Mouse (Mus musculus): ENCODE data around the gene Dlg2. TPM values are rescaled to one million over a fixed set of nuclear protein-coding genes. Genes with fewer than 3 reads are reported as not detected.

Gene Dlg2
- polyA plus RNA-seq, 1 experiment: 6.0 TPM

GRCm38 (mm10) chr7:91810774-91811173 is 1334.3 kb downstream of the Dlg2 start:
- Histone ChIP-seq H3K4me1 (replicated peaks; ENCODE audit: control insufficient read depth, insufficient read depth, low read length) (no peaks in the 10 kb centered on the region), H3K27me3 (ENCODE audit: control insufficient read depth, insufficient read depth, low read length) (no peaks in the 10 kb centered on the region), H3K36me3 (ENCODE audit: control insufficient read depth, insufficient read depth, low read length) (no peaks in the 10 kb centered on the region), H3K4me3 (ENCODE audit: control insufficient read depth, insufficient read depth, low read length) (no peak overlapping the region), H3K27ac (ENCODE audit: control insufficient read depth, insufficient read depth, low read length) (no peak overlapping the region)
- no peak for DNase-seq
- WGBS: 73% methylated on average over 2 of the region's 2 CpGs
- TF ChIP-seq POLR2A (IDR thresholded peaks at IDR 0.05; ENCODE audit: control insufficient read depth, extremely low read depth, insufficient read depth, low read length, poor library complexity): no peak
- no peak for TF ChIP-seq CTCF (IDR thresholded peaks at IDR 0.05; ENCODE audit: borderline replicate concordance, control insufficient read depth, extremely low read depth, insufficient read depth, low read length, poor library complexity)

- TF ChIP-seq POLR2A (IDR thresholded peaks at IDR 0.05; ENCODE audit: control insufficient read depth, extremely low read depth, insufficient read depth, low read length, poor library complexity) (no peak), CTCF (IDR thresholded peaks at IDR 0.05; ENCODE audit: borderline replicate concordance, control insufficient read depth, extremely low read depth, insufficient read depth, low read length, poor library complexity) (no peak)
- 74% methylated on average over 1 of the region's 1 CpGs for WGBS
- Histone ChIP-seq H3K36me3 (ENCODE audit: control insufficient read depth, insufficient read depth, low read length) (no peaks in the 10 kb centered on the region), H3K4me1 (replicated peaks; ENCODE audit: control insufficient read depth, insufficient read depth, low read length) (no peaks in the 10 kb centered on the region), H3K27me3 (ENCODE audit: control insufficient read depth, insufficient read depth, low read length) (no peaks in the 10 kb centered on the region), H3K27ac (ENCODE audit: control insufficient read depth, insufficient read depth, low read length) (no peak overlapping the region), H3K4me3 (ENCODE audit: control insufficient read depth, insufficient read depth, low read length) (no peak overlapping the region)
- DNase-seq: no peak
These were observed 1341.5 kb downstream of the Dlg2 start for GRCm38 (mm10) chr7:91818004-91818403.

GRCm38 (mm10) chr7:91832207-91832606 is 1355.7 kb downstream of the Dlg2 start:
- H3K27ac ChIP-seq (ENCODE audit: control insufficient read depth, insufficient read depth, low read length): no peak overlapping the region
- no peak for DNase-seq

GRCm38 (mm10) chr7:91845723-91846122 is 1369.3 kb downstream of the Dlg2 start:
- no peak for DNase-seq
- no peaks in the 10 kb centered on the region for H3K36me3 ChIP-seq (ENCODE audit: control insufficient read depth, insufficient read depth, low read length)
- no peaks in the 10 kb centered on the region for H3K4me1 ChIP-seq (replicated peaks; ENCODE audit: control insufficient read depth, insufficient read depth, low read length)
- H3K4me3 ChIP-seq (ENCODE audit: control insufficient read depth, insufficient read depth, low read length): no peak overlapping the region
- TF ChIP-seq CTCF (IDR thresholded peaks at IDR 0.05; ENCODE audit: borderline replicate concordance, control insufficient read depth, extremely low read depth, insufficient read depth, low read length, poor library complexity) (no peak), POLR2A (IDR thresholded peaks at IDR 0.05; ENCODE audit: control insufficient read depth, extremely low read depth, insufficient read depth, low read length, poor library complexity) (no peak)
- WGBS: 31% methylated on average over 1 of the region's 1 CpGs
- H3K27me3 ChIP-seq (ENCODE audit: control insufficient read depth, insufficient read depth, low read length): no peaks in the 10 kb centered on the region
- H3K27ac ChIP-seq (ENCODE audit: control insufficient read depth, insufficient read depth, low read length): no peak overlapping the region

More at GRCm38 (mm10) chr7:91832207-91832606, 1355.7 kb downstream of the Dlg2 start:
- Histone ChIP-seq H3K4me1 (replicated peaks; ENCODE audit: control insufficient read depth, insufficient read depth, low read length) (no peaks in the 10 kb centered on the region), H3K4me3 (ENCODE audit: control insufficient read depth, insufficient read depth, low read length) (no peak overlapping the region), H3K36me3 (ENCODE audit: control insufficient read depth, insufficient read depth, low read length) (no peaks in the 10 kb centered on the region), H3K27me3 (ENCODE audit: control insufficient read depth, insufficient read depth, low read length) (no peaks in the 10 kb centered on the region)
- WGBS: 87% methylated on average over 5 of the region's 5 CpGs
- TF ChIP-seq POLR2A (IDR thresholded peaks at IDR 0.05; ENCODE audit: control insufficient read depth, extremely low read depth, insufficient read depth, low read length, poor library complexity) (no peak), CTCF (IDR thresholded peaks at IDR 0.05; ENCODE audit: borderline replicate concordance, control insufficient read depth, extremely low read depth, insufficient read depth, low read length, poor library complexity) (no peak)

- TF ChIP-seq POLR2A (IDR thresholded peaks at IDR 0.05; ENCODE audit: control insufficient read depth, extremely low read depth, insufficient read depth, low read length, poor library complexity) (no peak), CTCF (IDR thresholded peaks at IDR 0.05; ENCODE audit: borderline replicate concordance, control insufficient read depth, extremely low read depth, insufficient read depth, low read length, poor library complexity) (no peak)
- H3K27ac ChIP-seq (ENCODE audit: control insufficient read depth, insufficient read depth, low read length): no peak overlapping the region
These were observed 1372.9 kb downstream of the Dlg2 start for GRCm38 (mm10) chr7:91849364-91849763.

GRCm38 (mm10) chr7:91853653-91854052 is 1377.2 kb downstream of the Dlg2 start:
- H3K4me1 ChIP-seq (replicated peaks; ENCODE audit: control insufficient read depth, insufficient read depth, low read length): no peaks in the 10 kb centered on the region
- H3K36me3 ChIP-seq (ENCODE audit: control insufficient read depth, insufficient read depth, low read length): no peaks in the 10 kb centered on the region
- no peak overlapping the region for H3K27ac ChIP-seq (ENCODE audit: control insufficient read depth, insufficient read depth, low read length)
- H3K4me3 ChIP-seq (ENCODE audit: control insufficient read depth, insufficient read depth, low read length): no peak overlapping the region
- DNase-seq: no peak
- TF ChIP-seq CTCF (IDR thresholded peaks at IDR 0.05; ENCODE audit: borderline replicate concordance, control insufficient read depth, extremely low read depth, insufficient read depth, low read length, poor library complexity): no peak
- no peak for TF ChIP-seq POLR2A (IDR thresholded peaks at IDR 0.05; ENCODE audit: control insufficient read depth, extremely low read depth, insufficient read depth, low read length, poor library complexity)
- 79% methylated on average over 4 of the region's 4 CpGs for WGBS
- H3K27me3 ChIP-seq (ENCODE audit: control insufficient read depth, insufficient read depth, low read length): no peaks in the 10 kb centered on the region

More at GRCm38 (mm10) chr7:91849364-91849763, 1372.9 kb downstream of the Dlg2 start:
- DNase-seq: no peak
- H3K4me1 ChIP-seq (replicated peaks; ENCODE audit: control insufficient read depth, insufficient read depth, low read length): no peaks in the 10 kb centered on the region
- H3K27me3 ChIP-seq (ENCODE audit: control insufficient read depth, insufficient read depth, low read length): no peaks in the 10 kb centered on the region
- H3K36me3 ChIP-seq (ENCODE audit: control insufficient read depth, insufficient read depth, low read length): no peaks in the 10 kb centered on the region
- no peak overlapping the region for H3K4me3 ChIP-seq (ENCODE audit: control insufficient read depth, insufficient read depth, low read length)

- Histone ChIP-seq H3K27me3 (ENCODE audit: control insufficient read depth, insufficient read depth, low read length) (no peaks in the 10 kb centered on the region), H3K27ac (ENCODE audit: control insufficient read depth, insufficient read depth, low read length) (no peak overlapping the region), H3K36me3 (ENCODE audit: control insufficient read depth, insufficient read depth, low read length) (no peaks in the 10 kb centered on the region), H3K4me3 (ENCODE audit: control insufficient read depth, insufficient read depth, low read length) (no peak overlapping the region), H3K4me1 (replicated peaks; ENCODE audit: control insufficient read depth, insufficient read depth, low read length) (no peaks in the 10 kb centered on the region)
- 95% methylated on average over 2 of the region's 2 CpGs for WGBS
- DNase-seq: no peak
- TF ChIP-seq CTCF (IDR thresholded peaks at IDR 0.05; ENCODE audit: borderline replicate concordance, control insufficient read depth, extremely low read depth, insufficient read depth, low read length, poor library complexity) (no peak), POLR2A (IDR thresholded peaks at IDR 0.05; ENCODE audit: control insufficient read depth, extremely low read depth, insufficient read depth, low read length, poor library complexity) (no peak)
These were observed 1380.5 kb downstream of the Dlg2 start for GRCm38 (mm10) chr7:91856931-91857330.
